Mouse (Mus musculus): Measurements from ENCODE around the gene Map10. TPM values are rescaled to one million over a fixed set of nuclear protein-coding genes. Genes with fewer than 3 reads are reported as not detected.

Map10 gene
- 3.6 and 3.7 TPM in 2 replicates for polyA plus RNA-seq (2015; fragmentation: Nextera tagmentation; extraction: Ambion mirVana)

- Histone ChIP-seq H3K9me3 (ENCODE audit: low read length) (peaks cover 4% of the 10 kb centered on the region), H3K36me3 (ENCODE audit: insufficient read depth, low read length) (0 out of 2 replicates have a peak, but pooled peaks cover 3% of the 10 kb centered on the region), H3K9ac (replicated peaks; ENCODE audit: low read depth) (peak within 1 kb of the TSS; percentile 35), H3K27me3 (replicated peaks; ENCODE audit: insufficient read depth, low read length) (no peaks in the 10 kb centered on the region), H3K4me1 (ENCODE audit: insufficient read depth, low read depth, low read length) (peaks cover 14% of the 10 kb centered on the region), H3K4me3 (ENCODE audit: low read depth, low read length) (peak within 1 kb of the TSS; percentile 42), H3K27ac (ENCODE audit: low read length) (0 out of 2 replicates have a peak within 1 kb of the TSS, but pooled peaks have one; percentile 10), H3K4me2 (replicated peaks; ENCODE audit: low read depth, low read length) (peak within 1 kb of the TSS; percentile 56)
- TF ChIP-seq EP300 (IDR thresholded peaks at IDR 0.05) (0 out of 2 replicates have a peak, but pooled peaks have one; percentile 28), CTCF (IDR thresholded peaks at IDR 0.05) (peak; percentile 36)
- ATAC-seq (peak; percentile 91), DNase-seq (ENCODE audit: low spot score) (peak; percentile 85)
- 4% methylated on average over 40 of the region's 62 CpGs for WGBS
Observed at GRCm38 (mm10) chr8:125669700-125670195, at the start of gene Map10. Gene Map10, plus strand, starts transcription at chr8:125669818.

- Histone ChIP-seq H3K4me2 (replicated peaks; ENCODE audit: low read depth, low read length) (no peak overlapping the region), H3K4me3 (ENCODE audit: low read depth, low read length) (no peak overlapping the region), H3K9ac (replicated peaks; ENCODE audit: low read depth) (no peak overlapping the region), H3K9me3 (ENCODE audit: low read length) (no peaks in the 10 kb centered on the region), H3K27me3 (replicated peaks; ENCODE audit: insufficient read depth, low read length) (no peaks in the 10 kb centered on the region), H3K4me1 (ENCODE audit: insufficient read depth, low read depth, low read length) (peaks cover 10% of the 10 kb centered on the region), H3K27ac (ENCODE audit: low read length) (no peak overlapping the region), H3K36me3 (ENCODE audit: insufficient read depth, low read length) (no peaks in the 10 kb centered on the region)
- TF ChIP-seq EP300 (IDR thresholded peaks at IDR 0.05) (no peak), CTCF (IDR thresholded peaks at IDR 0.05) (no peak)
- no peak for DNase-seq (ENCODE audit: low spot score)
- 0 out of 2 replicates have a peak, but pooled peaks have one; percentile 6 for ATAC-seq
- 65% methylated on average over 4 of the region's 4 CpGs for WGBS
Observed at GRCm38 (mm10) chr8:125620301-125620700, 49.3 kb upstream of the Map10 start.

- 34% methylated on average over 8 of the region's 8 CpGs for WGBS
- TF ChIP-seq EP300 (IDR thresholded peaks at IDR 0.05) (no peak), CTCF (IDR thresholded peaks at IDR 0.05) (no peak)
- no peak overlapping the region for H3K27ac ChIP-seq (ENCODE audit: low read length)
Observed at GRCm38 (mm10) chr8:125624287-125624686, 45.3 kb upstream of the Map10 start.

GRCm38 (mm10) chr8:125626381-125626780 lies 43.2 kb upstream of the Map10 start:
- no peak for TF ChIP-seq CTCF (IDR thresholded peaks at IDR 0.05)
- no peak for TF ChIP-seq EP300 (IDR thresholded peaks at IDR 0.05)
- 88% methylated on average over 8 of the region's 8 CpGs for WGBS
- Histone ChIP-seq H3K36me3 (ENCODE audit: insufficient read depth, low read length) (no peaks in the 10 kb centered on the region), H3K4me1 (ENCODE audit: insufficient read depth, low read depth, low read length) (no peaks in the 10 kb centered on the region), H3K4me2 (replicated peaks; ENCODE audit: low read depth, low read length) (no peak overlapping the region), H3K4me3 (ENCODE audit: low read depth, low read length) (no peak overlapping the region), H3K27ac (ENCODE audit: low read length) (no peak overlapping the region), H3K9ac (replicated peaks; ENCODE audit: low read depth) (no peak overlapping the region), H3K27me3 (replicated peaks; ENCODE audit: insufficient read depth, low read length) (no peaks in the 10 kb centered on the region), H3K9me3 (ENCODE audit: low read length) (no peaks in the 10 kb centered on the region)
- DNase-seq (ENCODE audit: low spot score) (no peak), ATAC-seq (no peak)

More at GRCm38 (mm10) chr8:125624287-125624686, 45.3 kb upstream of the Map10 start:
- Histone ChIP-seq H3K27me3 (replicated peaks; ENCODE audit: insufficient read depth, low read length) (no peaks in the 10 kb centered on the region), H3K4me3 (ENCODE audit: low read depth, low read length) (no peak overlapping the region), H3K36me3 (ENCODE audit: insufficient read depth, low read length) (no peaks in the 10 kb centered on the region), H3K4me1 (ENCODE audit: insufficient read depth, low read depth, low read length) (peaks cover 6% of the 10 kb centered on the region), H3K4me2 (replicated peaks; ENCODE audit: low read depth, low read length) (no peak overlapping the region), H3K9me3 (ENCODE audit: low read length) (no peaks in the 10 kb centered on the region), H3K9ac (replicated peaks; ENCODE audit: low read depth) (no peak overlapping the region)
- ATAC-seq (peak; percentile 47), DNase-seq (ENCODE audit: low spot score) (peak; percentile 44)

- ATAC-seq (no peak), DNase-seq (ENCODE audit: low spot score) (no peak)
- no peaks in the 10 kb centered on the region for H3K4me1 ChIP-seq (ENCODE audit: insufficient read depth, low read depth, low read length)
- WGBS = 85% methylated on average over 1 of the region's 1 CpGs
- H3K36me3 ChIP-seq (ENCODE audit: insufficient read depth, low read length) = no peaks in the 10 kb centered on the region
- H3K4me2 ChIP-seq (replicated peaks; ENCODE audit: low read depth, low read length) = no peak overlapping the region
- TF ChIP-seq CTCF (IDR thresholded peaks at IDR 0.05) (no peak), EP300 (IDR thresholded peaks at IDR 0.05) (no peak)
- no peaks in the 10 kb centered on the region for H3K9me3 ChIP-seq (ENCODE audit: low read length)
- no peaks in the 10 kb centered on the region for H3K27me3 ChIP-seq (replicated peaks; ENCODE audit: insufficient read depth, low read length)
- no peak overlapping the region for H3K9ac ChIP-seq (replicated peaks; ENCODE audit: low read depth)
- H3K4me3 ChIP-seq (ENCODE audit: low read depth, low read length) = no peak overlapping the region
- H3K27ac ChIP-seq (ENCODE audit: low read length) = no peak overlapping the region
Observed at GRCm38 (mm10) chr8:125628834-125629233, 40.8 kb upstream of the Map10 start.

- no peaks in the 10 kb centered on the region for H3K9me3 ChIP-seq (ENCODE audit: low read length)
- H3K36me3 ChIP-seq (ENCODE audit: insufficient read depth, low read length) = no peaks in the 10 kb centered on the region
- WGBS = 65% methylated on average over 6 of the region's 6 CpGs
- H3K27me3 ChIP-seq (replicated peaks; ENCODE audit: insufficient read depth, low read length) = no peaks in the 10 kb centered on the region
- H3K9ac ChIP-seq (replicated peaks; ENCODE audit: low read depth) = no peak overlapping the region
- no peaks in the 10 kb centered on the region for H3K4me1 ChIP-seq (ENCODE audit: insufficient read depth, low read depth, low read length)
- DNase-seq (ENCODE audit: low spot score) (no peak), ATAC-seq (0 out of 2 replicates have a peak, but pooled peaks have one; percentile 26)
- no peak overlapping the region for H3K4me2 ChIP-seq (replicated peaks; ENCODE audit: low read depth, low read length)
- no peak overlapping the region for H3K4me3 ChIP-seq (ENCODE audit: low read depth, low read length)
- TF ChIP-seq EP300 (IDR thresholded peaks at IDR 0.05) = no peak
- no peak for TF ChIP-seq CTCF (IDR thresholded peaks at IDR 0.05)
- no peak overlapping the region for H3K27ac ChIP-seq (ENCODE audit: low read length)
Observed at GRCm38 (mm10) chr8:125638411-125639058, 31.1 kb upstream of the Map10 start.
